Mouse (Mus musculus): ENCODE results near the gene Bahcc1.

The Bahcc1 gene

GRCm38 (mm10) chr11:120232230-120233097 lies at the start of gene Bahcc1:
Gene Bahcc1, plus strand, starts transcription at chr11:120232947.
- in situ Hi-C loops (cut with MboI): no loop called here

GRCm38 (mm10) chr11:120183180-120183579 lies 49.6 kb upstream of the Bahcc1 start:
- in situ Hi-C loops (cut with MboI): no loop called here

GRCm38 (mm10) chr11:120183708-120184107 lies 49.0 kb upstream of the Bahcc1 start:
- in situ Hi-C loops (cut with MboI): no loop called here

GRCm38 (mm10) chr11:120184371-120185315 lies 48.1 kb upstream of the Bahcc1 start:
- in situ Hi-C loops (cut with MboI): no loop called here

- in situ Hi-C loops (cut with MboI): no loop called here
Measured at GRCm38 (mm10) chr11:120185316-120186141, 47.2 kb upstream of the Bahcc1 start.

GRCm38 (mm10) chr11:120186145-120186740 lies 46.5 kb upstream of the Bahcc1 start:
- in situ Hi-C loops (cut with MboI): no loop called here

GRCm38 (mm10) chr11:120186821-120187235 lies 45.9 kb upstream of the Bahcc1 start:
- in situ Hi-C loops (cut with MboI): no loop called here

- in situ Hi-C loops (cut with MboI): no loop called here
Measured at GRCm38 (mm10) chr11:120187236-120188101, 45.3 kb upstream of the Bahcc1 start.

- in situ Hi-C loops (cut with MboI): no loop called here
Measured at GRCm38 (mm10) chr11:120188102-120188480, 44.7 kb upstream of the Bahcc1 start.

- in situ Hi-C loops (cut with MboI): no loop called here
Measured at GRCm38 (mm10) chr11:120188481-120189441, 44.0 kb upstream of the Bahcc1 start.

- in situ Hi-C loops (cut with MboI): no loop called here
Measured at GRCm38 (mm10) chr11:120189459-120190312, 43.1 kb upstream of the Bahcc1 start.

GRCm38 (mm10) chr11:120190526-120191412 lies 42.0 kb upstream of the Bahcc1 start:
- in situ Hi-C loops (cut with MboI): no loop called here

- in situ Hi-C loops (cut with MboI): no loop called here
Measured at GRCm38 (mm10) chr11:120198831-120199230, 33.9 kb upstream of the Bahcc1 start.

- in situ Hi-C loops (cut with MboI): no loop called here
Measured at GRCm38 (mm10) chr11:120199766-120200165, 33.0 kb upstream of the Bahcc1 start.

GRCm38 (mm10) chr11:120200621-120201020 lies 32.1 kb upstream of the Bahcc1 start:
- in situ Hi-C loops (cut with MboI): no loop called here

GRCm38 (mm10) chr11:120204200-120204599 lies 28.5 kb upstream of the Bahcc1 start:
- in situ Hi-C loops (cut with MboI): no loop called here

GRCm38 (mm10) chr11:120206069-120206668 lies 26.6 kb upstream of the Bahcc1 start:
- in situ Hi-C loops (cut with MboI): no loop called here
